Mouse (Mus musculus): ENCODE results near the gene Aprt.
A peak's percentile ranks its signal among the peaks of the same experiment; 100 is the strongest.

Aprt gene

GRCm38 (mm10) chr8:122526526-122527170, 50.1 kb downstream of the Aprt start:
- peaks cover 57% of the 10 kb centered on the region for H3K36me3 ChIP-seq (ENCODE audit: insufficient read depth, low read length)
- H3K9me3 ChIP-seq (ENCODE audit: low read length): no peaks in the 10 kb centered on the region
- no peak for TF ChIP-seq CTCF (conservative IDR thresholded peaks at IDR 0.05; ENCODE audit: low read length)
- TF ChIP-seq NANOG (IDR thresholded peaks at IDR 0.05; ENCODE audit: borderline replicate concordance, low read length): no peak
- TF ChIP-seq POU5F1 (IDR thresholded peaks at IDR 0.05; ENCODE audit: borderline replicate concordance, low read length): no peak
- no peaks in the 10 kb centered on the region for H3K27me3 ChIP-seq (ENCODE audit: insufficient read depth, low read length)
- peaks cover 88% of the 10 kb centered on the region for H3K4me1 ChIP-seq (replicated peaks; ENCODE audit: low read depth, low read length)
- H3K4me3 ChIP-seq (replicated peaks; ENCODE audit: low read length): peak overlapping the region; percentile 73

- H3K27me3 ChIP-seq (ENCODE audit: insufficient read depth, low read length): no peaks in the 10 kb centered on the region
- H3K9me3 ChIP-seq (ENCODE audit: low read length): no peaks in the 10 kb centered on the region
- peaks cover 86% of the 10 kb centered on the region for H3K4me1 ChIP-seq (replicated peaks; ENCODE audit: low read depth, low read length)
- H3K36me3 ChIP-seq (ENCODE audit: insufficient read depth, low read length): peaks cover 52% of the 10 kb centered on the region
- peak overlapping the region; percentile 73 for H3K4me3 ChIP-seq (replicated peaks; ENCODE audit: low read length)
- TF ChIP-seq CTCF (conservative IDR thresholded peaks at IDR 0.05; ENCODE audit: low read length) (no peak), POU5F1 (IDR thresholded peaks at IDR 0.05; ENCODE audit: borderline replicate concordance, low read length) (no peak), NANOG (IDR thresholded peaks at IDR 0.05; ENCODE audit: borderline replicate concordance, low read length) (no peak)
Observed at GRCm38 (mm10) chr8:122526084-122526483, 50.6 kb downstream of the Aprt start.

GRCm38 (mm10) chr8:122525004-122525403, 51.7 kb downstream of the Aprt start:
- H3K4me1 ChIP-seq (replicated peaks; ENCODE audit: low read depth, low read length): peaks cover 86% of the 10 kb centered on the region
- peak overlapping the region; percentile 73 for H3K4me3 ChIP-seq (replicated peaks; ENCODE audit: low read length)
- H3K36me3 ChIP-seq (ENCODE audit: insufficient read depth, low read length): peaks cover 42% of the 10 kb centered on the region
- H3K27me3 ChIP-seq (ENCODE audit: insufficient read depth, low read length): no peaks in the 10 kb centered on the region
- TF ChIP-seq POU5F1 (IDR thresholded peaks at IDR 0.05; ENCODE audit: borderline replicate concordance, low read length) (no peak), CTCF (conservative IDR thresholded peaks at IDR 0.05; ENCODE audit: low read length) (no peak), NANOG (IDR thresholded peaks at IDR 0.05; ENCODE audit: borderline replicate concordance, low read length) (no peak)
- H3K9me3 ChIP-seq (ENCODE audit: low read length): no peaks in the 10 kb centered on the region
